Mouse (Mus musculus) liver, embryonic 15.5 days (tissue): ENCODE data around the gene Kcnk13. TPM values are rescaled to one million over a fixed set of nuclear protein-coding genes. Genes with fewer than 3 reads are reported as not detected.

Experiments
- ATAC-seq: fragments of 200-750 bp; cut with Nextera tagmentation; 2 replicates; pipeline ENCODE4 v1.8.0; 2017; ENCODE audit warnings: moderate number of reproducible peaks, mild to moderate bottlenecking, moderate library complexity; ENCODE audit not compliant: insufficient read depth
- H3K27ac ChIP-seq: fragments of 300-500 bp; sonication (generic); replicated peaks from 2 replicates; pipeline ENCODE4 v1.5.1; 2015; ENCODE audit warnings: mild to moderate bottlenecking, inconsistent platforms
- H3K27me3 ChIP-seq: fragments of 300-500 bp; sonication (generic); 2 replicates; pipeline ENCODE4 v1.6.1; 2015; ENCODE audit warnings: mild to moderate bottlenecking, inconsistent platforms
- H3K36me3 ChIP-seq: fragments of 300-500 bp; sonication (generic); replicated peaks from 2 replicates; pipeline ENCODE4 v1.6.1; 2015; ENCODE audit warnings: moderate library complexity, mild to moderate bottlenecking, inconsistent platforms
- H3K4me1 ChIP-seq: fragments of 300-500 bp; sonication (generic); replicated peaks from 2 replicates; pipeline ENCODE4 v1.6.1; 2015; ENCODE audit warnings: inconsistent platforms
- H3K4me2 ChIP-seq: fragments of 300-500 bp; sonication (generic); 2 replicates; pipeline ENCODE4 v1.6.1; 2015; ENCODE audit warnings: moderate library complexity, mild to moderate bottlenecking, inconsistent platforms
- H3K4me3 ChIP-seq: fragments of 300-500 bp; sonication (generic); replicated peaks from 2 replicates; pipeline ENCODE4 v1.5.1; 2015; ENCODE audit warnings: mild to moderate bottlenecking, inconsistent platforms
- H3K9ac ChIP-seq: fragments of 300-500 bp; sonication (generic); 2 replicates; pipeline ENCODE4 v1.6.1; 2015; ENCODE audit warnings: moderate library complexity, mild to moderate bottlenecking, inconsistent platforms
- H3K9me3 ChIP-seq: fragments of 300-500 bp; sonication (generic); replicated peaks from 2 replicates; pipeline ENCODE4 v1.6.1; 2016; ENCODE audit warnings: inconsistent platforms
- WGBS: fragments of 180-500 bp; shearing (Covaris S2); methylation state at CpG from one replicate; pipeline ENCODE4 v1.1.7; 2015; ENCODE audit warnings: mixed read lengths; ENCODE audit not compliant: insufficient replicate concordance; 5-methylcytosine and 5-hydroxymethylcytosine counted together
- polyA plus RNA-seq: library from polyadenylated mRNA; unstranded; fragments of >200 nt; fragmentation: Nextera tagmentation; extraction: Ambion mirVana; gene quantifications from 2 replicates; pipeline ENCODE4 v1.2.1, GENCODE M21; 2015

The Kcnk13 gene
- 0.79 and 1.0 TPM in 2 replicates for polyA plus RNA-seq

GRCm38 (mm10) chr12:99964301-99965202, at the start of gene Kcnk13:
Gene Kcnk13, plus strand, starts transcription at chr12:99964499.
- Histone ChIP-seq H3K4me1 (peaks cover 21% of the 10 kb centered on the region), H3K9me3 (no peaks in the 10 kb centered on the region), H3K36me3 (no peaks in the 10 kb centered on the region), H3K4me3 (peak within 1 kb of the TSS; percentile 47), H3K27ac (no peak within 1 kb of the TSS), H3K27me3 (peaks cover 76% of the 10 kb centered on the region), H3K9ac (no peak within 1 kb of the TSS), H3K4me2 (peak within 1 kb of the TSS; percentile 64)
- peak; percentile 62; the same call in 1 of the 2 replicates for ATAC-seq
- 2% methylated on average over 39 of the region's 39 CpGs for WGBS

DNA sequence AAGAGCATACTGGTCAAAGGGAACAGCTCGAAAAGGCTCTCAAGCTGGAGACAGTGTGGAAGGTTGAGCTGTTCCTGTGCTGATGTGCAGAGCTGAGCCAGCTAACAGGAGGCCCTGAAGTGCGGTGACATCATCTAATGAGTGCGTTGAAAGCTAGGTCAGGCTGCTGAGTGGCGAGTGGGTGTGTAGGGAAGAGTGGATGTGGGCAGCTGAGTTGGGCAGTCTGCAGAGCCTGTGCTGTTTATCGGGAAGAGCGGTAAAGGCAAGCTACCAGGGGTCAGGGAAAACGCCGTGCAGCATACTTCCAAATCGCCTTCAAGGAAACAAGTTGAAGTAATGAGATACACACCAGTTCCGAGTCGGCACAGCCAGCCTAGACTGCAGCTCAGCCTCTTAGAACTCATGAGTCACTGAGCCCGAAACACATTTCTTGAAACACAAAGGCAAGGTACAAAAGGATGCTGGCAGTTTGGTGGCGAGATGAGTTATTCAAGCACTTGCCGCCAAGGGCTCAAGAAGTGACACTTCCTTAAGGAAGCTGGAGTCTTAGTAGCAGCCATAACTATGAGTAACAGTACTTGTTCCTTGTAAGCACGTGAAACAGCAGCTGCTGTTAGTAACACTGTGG, 46.4 kb upstream of the Kcnk13 start:
- WGBS = 79% methylated on average over 15 of the region's 15 CpGs
- no peak for ATAC-seq
- H3K9ac ChIP-seq = no peak overlapping the region
- no peak overlapping the region for H3K4me2 ChIP-seq
- H3K27me3 ChIP-seq = no peaks in the 10 kb centered on the region
- H3K36me3 ChIP-seq = peaks cover 22% of the 10 kb centered on the region
- H3K4me3 ChIP-seq = no peak overlapping the region
- no peak overlapping the region for H3K27ac ChIP-seq
- no peaks in the 10 kb centered on the region for H3K4me1 ChIP-seq
- no peaks in the 10 kb centered on the region for H3K9me3 ChIP-seq

DNA sequence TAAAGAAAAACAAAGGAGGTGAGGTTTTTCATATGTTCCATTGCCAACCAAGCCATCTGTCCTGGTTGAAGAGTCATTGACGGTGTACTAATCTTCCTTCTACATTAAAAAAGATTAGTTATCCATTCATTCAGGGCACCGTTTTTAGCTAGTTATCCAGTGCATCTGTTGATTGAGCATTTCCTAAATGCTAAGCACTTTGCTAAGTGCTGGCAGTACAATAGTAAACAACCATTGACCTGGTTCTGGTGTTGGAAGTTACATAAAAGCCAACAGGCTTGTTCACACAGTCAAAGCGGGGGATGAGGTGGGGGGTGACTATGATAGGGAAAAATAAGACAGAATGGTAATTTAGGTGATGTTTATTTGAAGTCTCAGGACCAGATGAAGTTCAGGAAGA, 44.7 kb upstream of the Kcnk13 start:
- Histone ChIP-seq H3K27ac (no peak overlapping the region), H3K36me3 (peaks cover 18% of the 10 kb centered on the region), H3K4me3 (no peak overlapping the region), H3K4me2 (no peak overlapping the region), H3K27me3 (no peaks in the 10 kb centered on the region), H3K9ac (no peak overlapping the region), H3K9me3 (no peaks in the 10 kb centered on the region), H3K4me1 (no peaks in the 10 kb centered on the region)
- no peak for ATAC-seq
- WGBS = 78% methylated on average over 3 of the region's 3 CpGs

GRCm38 (mm10) chr12:99921045-99921444, 43.3 kb upstream of the Kcnk13 start:
- no peak overlapping the region for H3K4me3 ChIP-seq
- no peaks in the 10 kb centered on the region for H3K4me1 ChIP-seq
- no peak for ATAC-seq
- H3K27me3 ChIP-seq = no peaks in the 10 kb centered on the region
- 73% methylated on average over 3 of the region's 3 CpGs for WGBS
- peaks cover 8% of the 10 kb centered on the region; the same call in 1 of the 2 replicates for H3K36me3 ChIP-seq
- no peak overlapping the region for H3K9ac ChIP-seq
- H3K27ac ChIP-seq = no peak overlapping the region
- no peaks in the 10 kb centered on the region for H3K9me3 ChIP-seq
- no peak overlapping the region for H3K4me2 ChIP-seq

DNA sequence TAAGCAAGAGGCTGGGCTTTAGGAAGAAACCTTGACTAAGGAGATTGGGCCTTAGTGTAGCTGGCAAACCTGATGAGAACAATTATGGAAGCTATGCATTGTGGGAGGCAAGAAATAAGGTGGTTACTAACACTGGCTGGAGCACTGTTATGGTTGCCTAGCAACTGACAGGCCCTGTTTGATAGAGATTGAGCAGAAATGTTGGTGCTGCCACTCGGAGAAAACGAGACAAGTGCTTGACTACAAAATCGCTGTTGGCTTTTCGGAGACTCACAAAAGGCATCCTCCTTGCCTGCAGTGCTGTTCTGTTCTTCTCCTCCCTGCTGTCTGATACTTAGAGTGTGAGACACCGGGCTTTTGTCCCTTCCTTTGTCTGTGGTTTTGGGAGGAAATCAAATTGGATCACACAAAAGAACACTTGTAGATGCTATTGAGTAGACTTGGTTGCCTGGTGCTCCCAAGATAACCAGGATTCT, 41.1 kb upstream of the Kcnk13 start:
- H3K27me3 ChIP-seq = no peaks in the 10 kb centered on the region
- no peak for ATAC-seq
- H3K27ac ChIP-seq = no peak overlapping the region
- 70% methylated on average over 5 of the region's 5 CpGs for WGBS
- H3K4me3 ChIP-seq = no peak overlapping the region
- H3K4me1 ChIP-seq = no peaks in the 10 kb centered on the region
- no peaks in the 10 kb centered on the region for H3K9me3 ChIP-seq
- H3K9ac ChIP-seq = no peak overlapping the region
- no peaks in the 10 kb centered on the region for H3K36me3 ChIP-seq
- no peak overlapping the region for H3K4me2 ChIP-seq

- Histone ChIP-seq H3K9ac (no peak overlapping the region), H3K9me3 (no peaks in the 10 kb centered on the region), H3K36me3 (no peaks in the 10 kb centered on the region), H3K27me3 (no peaks in the 10 kb centered on the region), H3K4me3 (no peak overlapping the region), H3K27ac (no peak overlapping the region), H3K4me2 (no peak overlapping the region), H3K4me1 (no peaks in the 10 kb centered on the region)
- ATAC-seq = no peak
- 78% methylated on average over 5 of the region's 5 CpGs for WGBS
These were observed 40.6 kb upstream of the Kcnk13 start for GRCm38 (mm10) chr12:99923703-99924102.

GRCm38 (mm10) chr12:99928311-99928710, 36.0 kb upstream of the Kcnk13 start:
- no peak overlapping the region for H3K27ac ChIP-seq
- H3K4me2 ChIP-seq = no peak overlapping the region
- H3K9me3 ChIP-seq = no peaks in the 10 kb centered on the region
- H3K4me1 ChIP-seq = no peaks in the 10 kb centered on the region
- no peaks in the 10 kb centered on the region for H3K27me3 ChIP-seq
- H3K4me3 ChIP-seq = no peak overlapping the region
- ATAC-seq = no peak
- 78% methylated on average over 7 of the region's 7 CpGs for WGBS
- H3K36me3 ChIP-seq = no peaks in the 10 kb centered on the region; the same call in 1 of the 2 replicates
- no peak overlapping the region for H3K9ac ChIP-seq

GRCm38 (mm10) chr12:99929160-99929559, 35.1 kb upstream of the Kcnk13 start:
- Histone ChIP-seq H3K4me3 (no peak overlapping the region), H3K27ac (no peak overlapping the region), H3K27me3 (no peaks in the 10 kb centered on the region), H3K9ac (no peak overlapping the region), H3K36me3 (no peaks in the 10 kb centered on the region; the same call in 1 of the 2 replicates), H3K4me1 (no peaks in the 10 kb centered on the region), H3K4me2 (no peak overlapping the region), H3K9me3 (no peaks in the 10 kb centered on the region)
- ATAC-seq = no peak
- 61% methylated on average over 1 of the region's 1 CpGs for WGBS

DNA sequence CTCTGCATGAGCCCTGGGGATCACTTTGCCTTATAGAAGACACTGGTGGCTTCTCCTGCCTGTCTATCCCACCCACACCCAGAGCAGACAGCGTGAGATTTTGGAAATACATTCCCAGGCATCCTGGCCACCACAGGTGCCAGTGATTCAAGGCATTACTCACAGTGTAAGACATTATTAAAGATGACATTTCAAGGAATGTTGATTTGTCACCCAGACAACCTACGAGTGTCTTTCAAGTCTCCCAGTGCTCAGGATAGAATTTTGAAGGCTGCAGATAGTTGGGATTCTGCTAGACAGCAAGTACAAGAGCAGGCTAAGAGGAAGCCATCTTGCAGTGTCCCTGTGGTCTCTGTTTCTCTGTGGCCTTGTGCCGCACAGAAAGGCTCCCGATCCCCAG, 32.1 kb upstream of the Kcnk13 start:
- no peaks in the 10 kb centered on the region for H3K27me3 ChIP-seq
- no peaks in the 10 kb centered on the region for H3K9me3 ChIP-seq
- no peaks in the 10 kb centered on the region for H3K4me1 ChIP-seq
- ATAC-seq = no peak
- no peak overlapping the region for H3K9ac ChIP-seq
- no peak overlapping the region for H3K4me2 ChIP-seq
- H3K27ac ChIP-seq = no peak overlapping the region
- no peaks in the 10 kb centered on the region; the same call in 1 of the 2 replicates for H3K36me3 ChIP-seq
- no peak overlapping the region for H3K4me3 ChIP-seq
- 75% methylated on average over 4 of the region's 4 CpGs for WGBS

- Histone ChIP-seq H3K4me3 (no peak overlapping the region), H3K27ac (no peak overlapping the region), H3K9ac (no peak overlapping the region), H3K9me3 (no peaks in the 10 kb centered on the region), H3K36me3 (no peaks in the 10 kb centered on the region; the same call in 1 of the 2 replicates), H3K27me3 (no peaks in the 10 kb centered on the region), H3K4me2 (no peak overlapping the region), H3K4me1 (no peaks in the 10 kb centered on the region)
- WGBS = 74% methylated on average over 3 of the region's 3 CpGs
- ATAC-seq = no peak
These were observed 30.7 kb upstream of the Kcnk13 start for GRCm38 (mm10) chr12:99933630-99934029.

- Histone ChIP-seq H3K27me3 (no peaks in the 10 kb centered on the region), H3K4me3 (no peak overlapping the region), H3K4me2 (no peak overlapping the region), H3K4me1 (no peaks in the 10 kb centered on the region), H3K9ac (no peak overlapping the region), H3K36me3 (no peaks in the 10 kb centered on the region; the same call in 1 of the 2 replicates), H3K27ac (no peak overlapping the region), H3K9me3 (no peaks in the 10 kb centered on the region)
- WGBS = 84% methylated on average over 8 of the region's 8 CpGs
- ATAC-seq = no peak
These were observed 28.9 kb upstream of the Kcnk13 start for GRCm38 (mm10) chr12:99935403-99935802.
